Mouse (Mus musculus) heart, adult 9 months (tissue): ENCODE data around the gene Dpep2nb.
"Not testable (repeated sequence)": the region's sequence is repeated elsewhere in the genome, so short reads cannot be mapped to it uniquely, and the experiment has no call there.

Experiments used
- DNase-seq, 2 experiments: peaks; one replicate each; pipeline ENCODE4 v3.0.0; 2022; ENCODE audit warnings: low spot score in 2 of 2

The Dpep2nb gene

GRCm38 (mm10) chr8:106005875-106006274, at the start of gene Dpep2nb:
Gene Dpep2nb, minus strand, starts transcription at chr8:106005975.
- DNase-seq: no peak

- no peak for DNase-seq
Measured at GRCm38 (mm10) chr8:106055038-106055437, 49.3 kb upstream of the Dpep2nb start.

GRCm38 (mm10) chr8:106054190-106054811, 48.5 kb upstream of the Dpep2nb start:
- peak; percentile 48 to 76 for DNase-seq

- DNase-seq: no peak
Measured at GRCm38 (mm10) chr8:106052510-106053089, 46.8 kb upstream of the Dpep2nb start.

GRCm38 (mm10) chr8:106051068-106051467, 45.3 kb upstream of the Dpep2nb start:
- no peak for DNase-seq

- DNase-seq: no peak
Measured at GRCm38 (mm10) chr8:106049840-106050239, 44.1 kb upstream of the Dpep2nb start.

- no peak for DNase-seq
Measured at GRCm38 (mm10) chr8:106047854-106048630, 42.3 kb upstream of the Dpep2nb start.

- peak in 1 of 2 experiments; percentile 29 for DNase-seq
Measured at GRCm38 (mm10) chr8:106046872-106047559, 41.2 kb upstream of the Dpep2nb start.

GRCm38 (mm10) chr8:106044151-106044550, 38.4 kb upstream of the Dpep2nb start:
- peak; percentile 52 to 57 for DNase-seq

- DNase-seq: no peak
Measured at GRCm38 (mm10) chr8:106043055-106043454, 37.3 kb upstream of the Dpep2nb start.

- no peak for DNase-seq
Measured at GRCm38 (mm10) chr8:106040218-106040617, 34.4 kb upstream of the Dpep2nb start.

GRCm38 (mm10) chr8:106039605-106040004, 33.8 kb upstream of the Dpep2nb start:
- DNase-seq: no peak

- DNase-seq: no peak
Measured at GRCm38 (mm10) chr8:106038721-106039120, 32.9 kb upstream of the Dpep2nb start.

GRCm38 (mm10) chr8:106022483-106022882, 16.7 kb upstream of the Dpep2nb start:
- DNase-seq: peak; percentile 37 to 72

- DNase-seq: no peak
Measured at GRCm38 (mm10) chr8:106018039-106018438, 12.3 kb upstream of the Dpep2nb start.

- DNase-seq: no peak
Measured at GRCm38 (mm10) chr8:106017130-106017529, 11.4 kb upstream of the Dpep2nb start.

- DNase-seq: no peak
Measured at GRCm38 (mm10) chr8:106016284-106016683, 10.5 kb upstream of the Dpep2nb start.

- DNase-seq: not testable (repeated sequence)
Measured at GRCm38 (mm10) chr8:106012203-106012602, 6.4 kb upstream of the Dpep2nb start.

- DNase-seq: no peak
Measured at GRCm38 (mm10) chr8:106011643-106011986, 5.8 kb upstream of the Dpep2nb start, which contains the start of gene Ddx28. Gene Ddx28, minus strand, starts transcription at chr8:106011882.

- DNase-seq: peak; percentile 83 to 89
Measured at GRCm38 (mm10) chr8:106010748-106011642, 5.2 kb upstream of the Dpep2nb start.

- DNase-seq: not testable (repeated sequence)
Measured at GRCm38 (mm10) chr8:106007891-106008290, 2.1 kb upstream of the Dpep2nb start.
